Mouse (Mus musculus): ENCODE measurements at regions not wholly inside any gene's neighbourhood (a gene's known extent, or its start where the extent isn't known, plus 50 kb on each side); places are given as distances from the start of the nearest gene placed in this dataset.
A peak's percentile ranks its signal among the peaks of the same experiment; 100 is the strongest.

DNA sequence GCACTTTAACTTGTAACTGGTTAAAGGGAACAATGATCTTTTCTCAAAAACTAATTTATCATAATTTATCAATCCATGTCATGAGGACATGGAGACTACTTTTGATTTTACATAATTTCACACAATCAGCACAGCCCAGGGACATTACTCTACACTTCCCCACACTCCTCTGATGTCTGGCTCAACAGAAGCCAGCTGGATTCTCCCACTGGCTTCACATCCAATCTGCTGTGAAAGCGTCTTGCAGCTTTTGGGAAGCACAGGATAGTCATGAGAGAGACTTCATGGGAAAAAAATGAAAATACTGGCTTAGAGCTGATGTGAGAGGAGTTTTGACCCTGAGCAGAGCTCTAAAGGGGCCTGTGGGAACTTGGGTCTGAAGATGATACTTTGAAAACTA, 61.7 kb upstream of the Hrasls start:
- DNase-seq (ENCODE audit: low read depth, low spot score) = no peak

DNA sequence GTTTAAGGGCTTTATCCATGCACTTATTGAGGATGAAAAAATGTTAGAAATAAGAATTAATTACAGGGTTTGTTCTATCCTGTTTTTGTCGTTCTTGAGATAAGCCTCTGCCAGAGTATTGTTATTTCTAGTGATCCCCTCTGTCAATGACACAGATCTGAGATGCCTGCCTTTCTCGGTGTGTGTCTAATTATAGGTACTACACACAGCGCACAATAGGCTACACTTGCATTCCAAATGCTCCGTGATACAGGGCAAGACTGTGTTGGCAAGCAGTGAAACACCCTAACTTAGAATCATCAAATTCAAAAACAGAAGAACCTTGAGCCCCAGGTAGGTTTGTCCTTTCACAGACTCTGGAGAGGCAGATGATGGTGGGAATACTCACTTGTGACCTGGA, 90.3 kb upstream of the Hrasls start:
- no peak for DNase-seq (ENCODE audit: low read depth, low spot score)

DNA sequence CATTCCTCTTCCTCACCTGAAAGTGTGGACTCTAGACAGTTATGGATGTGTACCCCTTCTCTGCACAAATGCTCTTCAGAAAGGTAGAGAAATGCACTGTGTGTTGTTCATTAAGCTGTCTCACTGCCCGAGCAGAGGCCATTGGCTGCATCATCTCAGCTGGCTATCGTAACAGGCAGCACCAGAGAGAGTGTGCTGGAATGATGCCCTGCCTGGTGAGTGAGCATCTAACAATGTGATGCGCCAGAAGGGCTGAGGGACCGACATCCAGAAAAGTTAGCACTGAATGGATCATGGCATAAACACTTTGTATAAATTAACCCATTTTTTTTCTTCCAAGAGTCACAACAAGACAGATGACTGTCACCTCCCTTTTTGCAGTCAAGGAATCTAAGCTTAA, 112.7 kb upstream of the Hrasls start:
- no peak for DNase-seq (ENCODE audit: low read depth, low spot score)

DNA sequence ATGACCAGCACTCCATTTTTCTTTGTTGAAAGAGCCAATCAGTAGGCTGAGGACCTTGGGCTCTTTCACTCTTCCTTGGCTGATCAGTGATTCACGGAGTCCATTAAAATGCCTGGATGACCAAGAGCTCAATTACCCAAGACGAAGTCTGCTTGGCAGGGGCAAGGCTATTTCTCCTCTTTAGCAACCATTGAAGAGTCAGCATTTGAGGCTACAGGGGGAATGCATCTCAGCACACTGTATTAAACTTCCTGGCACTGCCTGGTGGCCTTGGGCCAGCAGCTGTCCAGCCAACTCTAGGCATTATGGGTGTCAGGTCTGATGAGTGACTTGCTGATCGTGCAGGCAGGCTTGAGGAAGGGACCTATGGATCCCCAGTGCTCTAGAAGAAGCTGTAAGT, 136.5 kb upstream of the Mb21d2 start:
- DNase-seq (ENCODE audit: low read depth, low spot score) = no peak

DNA sequence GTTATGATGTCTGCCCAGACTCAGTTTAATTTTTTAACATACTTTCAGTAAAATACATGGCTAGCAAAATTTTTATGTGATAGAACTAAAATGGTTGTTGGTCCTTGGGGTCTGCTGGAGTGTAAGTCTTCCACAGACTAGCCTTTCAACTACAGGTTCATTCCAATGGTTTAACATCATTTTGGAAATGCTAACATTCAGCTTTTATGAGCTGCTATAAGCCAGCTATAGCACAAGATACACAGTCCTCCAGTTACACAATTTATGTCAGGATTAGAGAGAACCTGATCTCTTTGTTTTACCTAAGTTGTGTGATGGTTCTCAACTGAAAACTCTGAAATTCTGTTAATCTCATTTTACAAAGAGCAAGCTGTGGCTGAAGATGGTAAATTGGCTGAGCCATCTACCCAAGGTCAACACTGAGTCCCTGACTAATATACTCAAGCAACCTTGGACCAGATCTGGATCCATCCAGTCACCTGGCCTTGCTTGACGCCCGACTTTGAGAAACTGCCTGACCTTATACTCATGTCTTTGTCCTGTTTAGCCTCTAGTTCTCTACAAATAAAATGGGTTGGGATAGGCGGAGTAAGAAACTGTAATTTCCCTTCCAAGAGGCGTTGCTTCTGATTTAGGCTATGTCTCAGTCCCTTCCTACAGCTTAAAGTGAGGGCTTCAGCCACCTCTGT, 135.8 kb upstream of the Mb21d2 start:
- no peak for DNase-seq (ENCODE audit: low read depth, low spot score)

DNA sequence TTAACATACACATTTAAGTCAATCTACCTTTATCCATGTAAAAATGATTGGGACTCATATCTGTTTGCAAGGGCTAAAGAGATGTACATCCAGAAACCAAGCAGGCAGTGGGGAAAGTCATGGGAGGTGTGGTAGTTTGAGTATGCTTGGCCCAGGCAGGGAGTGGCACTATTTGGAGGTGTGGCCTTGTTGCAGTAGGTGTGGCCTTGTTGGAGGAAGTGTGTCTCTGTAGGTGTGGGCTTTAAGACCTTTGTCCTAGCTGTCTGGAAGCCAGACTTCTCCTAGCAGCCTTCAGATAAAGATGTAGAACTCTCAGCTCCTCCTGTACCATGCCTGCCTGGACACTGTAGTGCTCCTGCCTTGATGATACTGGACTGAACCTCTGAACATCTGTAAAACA, 133.9 kb upstream of the Mb21d2 start:
- no peak for DNase-seq (ENCODE audit: low read depth, low spot score)

DNA sequence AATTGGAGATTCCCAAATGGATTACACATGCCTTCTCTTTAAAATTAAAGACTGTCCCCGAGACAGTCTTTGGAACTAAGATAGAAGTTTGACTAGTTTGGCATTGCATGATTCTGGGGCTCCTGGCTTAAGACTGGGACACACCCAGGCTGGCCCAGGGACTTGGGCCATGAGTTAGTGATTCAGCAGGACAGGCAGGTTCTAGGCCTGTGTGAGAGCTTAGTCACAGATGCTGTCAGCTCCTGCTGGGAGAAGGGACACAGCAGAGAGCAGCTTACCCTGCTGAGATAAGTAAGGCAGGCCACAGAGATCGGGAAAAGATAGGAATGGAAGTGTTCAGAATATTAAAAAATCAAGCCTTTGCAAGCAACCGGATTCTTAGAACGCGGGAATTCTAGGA, 127.6 kb upstream of the Mb21d2 start:
- DNase-seq (ENCODE audit: low read depth, low spot score) = peak; percentile 63

DNA sequence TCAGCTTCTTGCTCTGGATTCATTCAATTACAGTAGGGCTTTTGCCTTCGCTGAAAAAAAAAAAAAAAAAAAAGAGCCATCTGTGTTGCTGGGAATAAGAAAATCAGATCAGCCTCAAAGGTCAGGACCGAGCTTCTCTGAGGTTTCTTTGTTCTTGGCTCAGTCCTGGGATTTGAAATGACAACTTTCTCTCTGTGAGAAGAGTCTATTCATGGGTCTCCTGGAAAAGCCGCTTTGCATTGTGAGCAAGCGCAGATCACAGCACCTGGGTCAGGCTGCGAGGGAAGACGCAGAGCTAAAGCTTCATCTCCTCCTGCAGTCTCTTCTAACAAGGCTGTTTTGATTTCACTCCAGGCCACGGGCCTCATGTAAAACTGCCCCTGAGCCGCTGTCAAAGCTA, 125.0 kb upstream of the Mb21d2 start:
- DNase-seq (ENCODE audit: low read depth, low spot score) = no peak

DNA sequence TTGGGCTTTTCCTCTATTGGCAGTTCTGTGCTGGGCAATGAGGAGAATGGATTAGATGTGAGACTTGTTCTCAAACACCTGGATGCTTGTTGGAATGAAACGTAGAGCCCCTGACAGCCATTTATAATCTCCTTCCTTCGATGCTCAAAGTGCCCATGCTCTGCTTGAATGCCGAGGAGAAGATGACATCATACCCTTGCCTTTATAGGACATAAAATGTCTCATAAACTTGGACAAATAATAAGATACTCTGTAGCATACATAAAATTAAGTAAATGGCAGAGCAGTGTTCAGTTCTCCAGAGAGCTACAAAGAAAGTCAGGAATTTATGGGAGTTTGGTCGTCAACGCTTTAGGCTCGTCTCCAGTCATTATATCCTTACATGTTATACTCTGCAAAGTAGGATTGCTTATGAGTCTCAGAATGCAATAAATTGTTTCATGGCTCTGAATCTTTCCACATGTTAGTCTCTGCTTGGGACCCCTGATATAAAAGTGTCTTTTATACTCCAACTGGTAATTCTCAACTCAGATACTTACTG, 117.0 kb upstream of the Mb21d2 start:
- DNase-seq (ENCODE audit: low read depth, low spot score) = no peak

DNA sequence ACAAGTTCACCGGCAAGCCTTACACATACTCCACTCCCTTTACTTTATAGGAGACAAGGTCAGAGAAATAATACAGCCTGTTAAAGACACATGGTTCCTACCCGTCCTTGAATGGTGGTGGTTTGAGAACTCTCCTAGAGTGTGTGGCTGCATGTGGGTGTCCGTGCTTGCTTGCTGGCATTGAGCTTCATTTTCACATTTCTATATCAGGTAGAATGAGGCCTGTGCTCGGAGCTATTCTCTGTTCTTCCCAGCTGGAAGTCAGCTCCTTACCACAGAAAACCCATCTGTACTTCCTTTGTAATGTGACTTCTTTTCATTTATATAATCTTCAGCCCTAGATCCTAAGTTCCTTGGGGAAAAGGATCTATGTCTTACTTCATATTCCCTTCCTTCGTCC, 106.0 kb upstream of the Mb21d2 start:
- no peak for DNase-seq (ENCODE audit: low read depth, low spot score)

DNA sequence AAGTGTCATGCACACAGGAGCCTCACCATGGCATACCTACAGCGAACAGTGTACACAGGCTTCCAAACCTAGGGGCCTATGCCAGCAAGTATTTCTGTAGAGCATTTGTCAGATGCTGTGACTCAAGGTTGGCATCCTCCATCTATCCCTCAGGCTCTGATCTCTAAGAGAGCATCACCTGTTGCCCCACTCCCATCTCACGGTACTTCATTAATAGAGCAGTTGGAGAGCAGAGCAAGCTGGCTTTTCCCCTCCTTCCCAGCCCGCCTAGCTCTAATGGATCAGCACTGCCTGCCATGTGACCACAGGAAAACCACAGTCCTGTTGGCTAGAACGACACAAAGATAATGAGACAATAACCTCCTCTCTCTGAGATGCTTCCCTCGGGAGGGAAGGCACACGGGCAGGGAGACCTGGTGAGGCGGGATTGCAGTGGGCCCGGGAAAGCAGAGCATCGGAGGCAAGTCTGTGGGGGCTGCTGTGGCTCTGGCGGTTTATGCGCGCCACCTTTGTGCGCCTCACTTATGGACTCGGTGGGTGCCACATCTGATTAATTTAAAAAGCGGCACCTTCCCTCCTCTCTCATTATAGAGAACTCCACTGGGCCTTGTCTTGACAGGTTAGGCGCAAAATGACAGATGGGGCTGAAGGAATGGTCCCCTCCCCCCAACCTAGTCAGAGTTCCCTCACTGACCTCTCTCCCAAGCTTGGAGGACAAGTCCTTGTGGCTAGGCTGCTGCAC, 104.8 kb upstream of the Mb21d2 start:
- DNase-seq (ENCODE audit: low read depth, low spot score) = no peak

DNA sequence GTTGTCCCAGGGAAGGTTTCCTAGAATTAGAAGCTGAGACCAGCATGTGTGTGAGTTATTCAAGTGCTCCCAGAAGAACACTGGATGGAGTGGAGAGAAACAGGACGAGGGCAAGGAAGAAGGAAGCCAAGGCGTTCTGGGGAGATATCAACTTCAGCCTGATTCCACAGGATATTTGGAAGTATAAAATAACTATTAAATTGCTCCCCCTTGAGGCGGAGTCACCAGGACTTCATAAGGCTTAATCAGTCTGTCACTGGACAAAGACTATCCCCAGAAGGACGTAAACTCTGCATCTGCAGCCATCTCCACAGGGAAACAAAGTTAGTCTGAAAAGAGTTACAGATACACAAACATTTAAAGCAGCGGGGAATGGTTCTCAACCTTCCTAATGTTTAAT, 103.9 kb upstream of the Mb21d2 start:
- DNase-seq (ENCODE audit: low read depth, low spot score) = peak; percentile 66

DNA sequence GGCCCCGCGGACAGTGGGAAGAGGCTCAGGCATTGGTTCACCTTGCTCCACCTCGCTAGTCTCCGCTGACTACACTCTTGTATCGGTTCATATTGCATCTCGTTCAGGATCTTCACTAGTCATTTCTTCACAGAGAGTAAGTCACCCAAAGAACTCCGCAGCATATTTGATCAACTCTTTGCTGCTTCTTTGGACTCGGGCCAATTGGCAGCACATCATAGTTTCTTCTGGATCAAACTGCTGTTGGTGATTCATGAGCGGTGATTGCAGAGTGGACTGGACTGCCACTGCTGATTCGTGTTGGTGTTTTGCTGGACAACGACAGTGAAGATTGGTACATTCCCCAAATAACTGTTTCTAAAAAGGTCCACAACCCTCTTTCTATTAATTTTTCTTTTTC, 98.4 kb upstream of the Mb21d2 start:
- peak; percentile 18 for DNase-seq (ENCODE audit: low read depth, low spot score)

DNA sequence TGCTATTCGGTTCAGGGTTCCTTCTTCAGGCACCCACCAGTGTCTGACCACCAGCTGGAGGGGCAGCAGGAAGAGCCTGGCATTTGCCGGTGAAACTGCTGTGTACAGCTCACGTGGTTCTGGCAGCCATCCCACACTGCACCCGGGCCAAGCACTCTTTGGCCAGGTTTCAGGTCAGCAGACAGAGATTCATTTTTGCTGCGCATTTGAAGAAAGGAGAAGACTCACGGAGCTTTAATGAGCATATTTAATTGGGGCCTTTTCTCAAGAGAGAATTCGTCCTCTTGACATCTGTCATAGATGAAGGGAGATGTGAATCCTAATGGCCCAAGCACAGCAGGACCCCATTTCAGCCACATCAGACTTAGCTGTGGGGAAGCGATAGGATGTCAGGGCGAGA, 71.8 kb upstream of the Mb21d2 start:
- DNase-seq (ENCODE audit: low read depth, low spot score) = peak; percentile 12

DNA sequence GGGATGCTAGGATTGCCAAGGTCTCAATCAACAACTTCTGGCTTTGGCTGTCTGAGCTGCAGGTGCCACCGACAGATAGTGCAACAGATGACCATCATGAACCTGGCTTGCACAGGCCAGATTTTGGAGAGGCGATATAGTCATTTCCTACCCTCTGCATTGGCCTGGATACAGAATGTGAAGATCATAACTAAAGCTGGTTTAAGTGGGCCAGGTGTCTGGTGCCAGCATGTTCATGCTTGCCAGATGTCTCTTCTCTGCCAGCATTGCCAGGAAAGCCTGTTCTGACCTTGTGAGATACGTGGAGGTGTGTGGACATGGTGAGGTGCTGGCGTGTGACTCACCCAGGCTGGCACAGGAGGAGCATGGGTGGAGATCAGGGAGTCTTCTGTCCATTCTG, 70.2 kb upstream of the Mb21d2 start:
- DNase-seq (ENCODE audit: low read depth, low spot score) = no peak

DNA sequence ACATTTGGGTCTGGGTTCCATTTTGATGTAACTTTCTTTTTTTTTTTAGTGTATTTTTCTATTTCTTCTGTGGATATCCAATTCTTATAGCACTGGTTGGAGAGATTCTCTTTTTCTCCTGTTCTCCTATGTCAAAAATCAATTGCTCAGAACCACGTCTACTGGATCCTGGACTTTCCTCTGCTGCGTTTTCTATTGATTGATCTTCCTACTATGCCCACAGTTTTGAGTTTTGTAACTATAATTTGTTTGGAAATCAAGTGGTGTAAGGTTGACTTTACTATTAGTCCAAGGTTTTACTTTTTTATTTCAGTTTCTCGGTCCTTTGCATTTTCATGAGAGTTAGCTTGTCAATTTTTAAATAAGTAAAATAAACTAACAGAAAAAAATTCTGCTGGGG, 67.2 kb upstream of the Mb21d2 start:
- DNase-seq (ENCODE audit: low read depth, low spot score) = no peak

DNA sequence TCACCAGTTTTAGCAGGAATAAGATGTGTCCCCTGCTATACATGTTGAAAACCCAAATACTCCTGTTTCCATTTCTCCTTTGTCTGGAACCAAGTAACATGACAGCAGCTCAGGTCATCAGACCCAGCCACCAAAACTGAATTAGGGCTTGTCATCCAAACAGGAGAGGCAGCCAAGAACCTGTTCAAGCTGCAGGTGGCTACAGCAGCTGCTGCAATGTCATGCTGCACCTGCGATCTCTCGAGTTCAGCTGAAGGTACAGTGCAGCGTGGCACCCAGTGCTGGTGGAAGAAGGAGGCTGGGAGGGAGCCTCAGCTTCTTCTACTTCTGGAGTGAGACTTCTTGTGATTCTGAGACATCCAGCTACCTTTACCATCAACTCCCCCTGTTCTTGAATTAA, 61.2 kb upstream of the Mb21d2 start:
- no peak for DNase-seq (ENCODE audit: low read depth, low spot score)

DNA sequence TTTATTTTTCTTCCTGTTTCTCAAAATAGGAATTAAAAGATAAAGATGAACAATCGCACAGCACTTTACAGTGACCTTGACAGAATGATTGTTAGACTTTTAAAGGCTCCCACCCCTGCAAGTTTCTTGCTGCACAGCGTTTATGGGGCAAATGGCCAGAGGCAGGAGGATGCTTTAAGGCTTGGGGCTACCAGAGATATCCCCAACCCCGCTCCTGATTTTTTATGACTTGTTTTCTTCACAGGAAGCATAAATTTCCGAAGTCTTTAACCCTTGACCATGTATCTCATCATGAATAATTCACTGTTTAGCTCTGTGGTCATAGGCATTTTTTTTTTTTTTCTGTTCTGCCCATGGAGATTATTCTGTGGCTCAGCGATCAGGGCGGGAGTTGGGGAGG, 55.5 kb upstream of the Mb21d2 start:
- DNase-seq (ENCODE audit: low read depth, low spot score) = no peak

DNA sequence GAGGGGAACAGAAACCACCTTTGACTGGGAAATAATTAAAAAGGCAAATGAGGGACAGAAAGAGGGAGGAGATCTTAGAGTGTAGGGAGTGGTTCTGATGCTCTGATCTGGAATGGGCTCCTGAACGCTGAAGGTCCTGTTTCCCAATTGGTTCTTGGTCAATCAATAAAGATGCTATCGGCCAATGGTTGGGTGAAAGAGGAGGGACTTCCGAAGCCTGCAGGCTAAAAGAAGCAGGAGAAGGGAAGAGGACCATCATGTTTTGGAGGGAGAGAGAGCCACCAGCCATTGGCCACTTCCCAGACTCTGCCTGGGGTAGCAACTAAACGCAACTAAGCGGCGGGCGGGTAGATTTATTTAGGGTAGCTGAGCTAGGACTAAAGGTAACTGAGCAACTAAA, 53.4 kb upstream of the Mb21d2 start:
- DNase-seq (ENCODE audit: low read depth, low spot score) = no peak
